Mouse (Mus musculus) bone marrow, adult 2 months (tissue): ENCODE data around the gene Opa3.

Source experiments
- CTCF ChIP-seq: fragments of 200-500 bp; IDR thresholded peaks from 2 replicates; pipeline ENCODE4 v1.5.1; 2011; ENCODE audit warnings: low read length, control low read depth; ENCODE audit not compliant: control insufficient read depth, insufficient read depth
- POLR2A ChIP-seq: fragments of 200-500 bp; IDR thresholded peaks from 2 replicates; pipeline ENCODE4 v1.6.1; 2011; ENCODE audit warnings: low read depth, mild to moderate bottlenecking, control low read depth, low read length, borderline replicate concordance; ENCODE audit not compliant: control insufficient read depth

DNA sequence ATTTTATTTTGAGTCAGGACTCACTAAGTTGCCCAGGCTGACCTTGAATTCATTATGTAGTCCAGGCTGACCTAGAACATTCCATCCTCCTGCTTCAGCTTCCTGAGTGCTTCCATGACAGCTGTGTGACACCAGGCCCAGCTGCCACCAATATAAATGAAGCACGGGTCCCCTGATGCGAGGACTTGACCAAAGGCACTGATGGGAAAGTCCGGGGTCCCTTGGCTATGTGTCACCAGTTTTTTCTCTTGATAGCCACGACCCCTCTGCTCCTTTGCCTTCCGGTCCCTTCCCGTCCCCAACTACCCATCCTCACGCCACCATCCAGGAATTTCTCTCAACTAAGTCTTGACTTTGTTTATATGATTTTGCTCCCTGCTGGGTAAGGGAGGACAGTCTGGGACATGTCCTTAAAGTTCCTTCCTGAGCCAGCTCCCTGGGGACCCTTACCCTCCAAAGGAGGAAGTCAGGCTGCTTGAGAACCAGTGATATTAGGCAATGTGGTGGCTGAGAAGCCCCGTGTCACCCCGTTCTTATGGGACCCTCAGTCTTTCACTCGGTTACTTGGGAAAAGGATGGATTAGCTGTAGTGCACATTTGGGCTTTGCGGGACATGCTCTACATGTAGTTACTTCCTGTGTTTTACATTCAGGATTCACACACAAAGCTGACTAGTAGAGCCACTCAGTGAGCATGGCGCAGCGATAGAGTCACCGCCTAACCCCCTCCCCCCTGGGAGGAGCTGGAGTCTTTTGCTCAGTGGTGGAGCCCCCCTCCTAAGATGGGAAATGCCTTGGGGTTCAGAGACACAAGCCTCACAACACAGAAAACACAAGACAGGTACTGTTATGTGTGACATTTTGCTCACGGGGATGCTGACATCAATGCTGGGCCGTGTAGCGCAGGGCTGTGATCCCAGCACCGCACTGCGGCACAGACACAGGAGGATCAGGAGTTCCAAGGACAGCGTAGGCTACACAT, 1.0 kb upstream of the Opa3 start:
- TF ChIP-seq CTCF (no peak), POLR2A (no peak)
